Mouse (Mus musculus) MEL (cell line): ENCODE results near the gene Lztr1. TPM values are rescaled to one million over a fixed set of nuclear protein-coding genes. Genes with fewer than 3 reads are reported as not detected.
"Not testable (repeated sequence)": the region's sequence is repeated elsewhere in the genome, so short reads cannot be mapped to it uniquely, and the experiment has no call there.

Experiments
- DNase-seq: peaks from one replicate; pipeline ENCODE4 v3.0.0; 2011; ENCODE audit warnings: low read depth, low spot score
- H3K27ac ChIP-seq: 2 replicates; pipeline ENCODE4 v1.5.1; 2012; ENCODE audit warnings: low read depth, mild to moderate bottlenecking, control low read depth, low read length, moderate library complexity; ENCODE audit not compliant: control insufficient read depth
- H3K27me3 ChIP-seq, 2 experiments: fragments of 150-350 bp in 1 of 2; sonication (generic) in 1 of 2; 2 replicates each; pipeline ENCODE4 v1.6.1; 2012; ENCODE audit warnings: low read length in 2 of 2, mild to moderate bottlenecking in 2 of 2, improper control_type of control experiment in 1 of 2, moderate library complexity in 1 of 2; ENCODE audit not compliant: insufficient read depth in 2 of 2, control insufficient read depth in 1 of 2
- H3K36me3 ChIP-seq, 2 experiments: 2 replicates each; pipeline ENCODE4 v1.6.1; 2012 to 2014; ENCODE audit warnings: low read length in 2 of 2, improper control_type of control experiment in 1 of 2, inconsistent platforms in 1 of 2, mild to moderate bottlenecking in 1 of 2; ENCODE audit not compliant: insufficient read depth in 2 of 2, control insufficient read depth in 1 of 2
- H3K4me1 ChIP-seq, 2 experiments: fragments of 150-350 bp in 1 of 2; sonication (generic) in 1 of 2; 2 replicates each; pipeline ENCODE4 v1.6.1; 2012; ENCODE audit warnings: low read length in 2 of 2, improper control_type of control experiment in 1 of 2, mild to moderate bottlenecking in 1 of 2; ENCODE audit not compliant: insufficient read depth in 2 of 2, control insufficient read depth in 1 of 2
- H3K4me3 ChIP-seq, 2 experiments: fragments of 150-350 bp in 1 of 2; sonication (generic) in 1 of 2; 2 replicates each; pipeline ENCODE4 v1.5.1; 2012; ENCODE audit warnings: low read depth in 2 of 2, low read length in 2 of 2, mild to moderate bottlenecking in 2 of 2, moderate library complexity in 2 of 2, control low read depth in 1 of 2, improper control_type of control experiment in 1 of 2; ENCODE audit not compliant: control insufficient read depth in 1 of 2, insufficient read depth in 1 of 2
- H3K79me2 ChIP-seq: 2 replicates; pipeline ENCODE4 v1.6.1; 2012; ENCODE audit warnings: mild to moderate bottlenecking, low read length, moderate library complexity; ENCODE audit not compliant: control insufficient read depth, poor library complexity, insufficient read depth
- H3K9ac ChIP-seq: 2 replicates; pipeline ENCODE4 v1.6.1; 2012; ENCODE audit warnings: low read depth, mild to moderate bottlenecking, control low read depth, low read length, moderate library complexity; ENCODE audit not compliant: control insufficient read depth, poor library complexity, severe bottlenecking
- H3K9me3 ChIP-seq: fragments of 150-350 bp; sonication (generic); replicated peaks from 2 replicates; pipeline ENCODE4 v1.6.1; 2012; ENCODE audit warnings: mild to moderate bottlenecking, low read length, improper control_type of control experiment, moderate library complexity; ENCODE audit not compliant: insufficient read depth
- BHLHE40 ChIP-seq: IDR thresholded peaks from 2 replicates; pipeline ENCODE4 v1.6.1; 2012; ENCODE audit warnings: low read depth, mild to moderate bottlenecking, inconsistent platforms, low read length, improper control_type of control experiment, borderline replicate concordance
- ETS1 ChIP-seq: IDR thresholded peaks from 2 replicates; pipeline ENCODE4 v1.6.1; 2012; ENCODE audit warnings: low read depth, mild to moderate bottlenecking, inconsistent platforms, low read length, improper control_type of control experiment, moderate library complexity
- GATA1 ChIP-seq: IDR thresholded peaks from 2 replicates; pipeline ENCODE4 v1.6.1; 2011; ENCODE audit warnings: low read depth, low read length, improper control_type of control experiment
- HCFC1 ChIP-seq: IDR thresholded peaks from 2 replicates; pipeline ENCODE4 v1.6.1; 2012; ENCODE audit warnings: low read depth, mild to moderate bottlenecking, inconsistent platforms, low read length, improper control_type of control experiment, moderate library complexity
- MAFK ChIP-seq: IDR thresholded peaks from 2 replicates; pipeline ENCODE4 v1.6.1; 2011; ENCODE audit warnings: low read depth, mild to moderate bottlenecking, low read length, improper control_type of control experiment, borderline replicate concordance
- MAX ChIP-seq: IDR thresholded peaks from 2 replicates; pipeline ENCODE4 v1.6.1; 2011; ENCODE audit warnings: low read length, improper control_type of control experiment
- MAZ ChIP-seq: IDR thresholded peaks from 2 replicates; pipeline ENCODE4 v1.6.1; 2012; ENCODE audit warnings: low read depth, mild to moderate bottlenecking, inconsistent platforms, low read length, improper control_type of control experiment
- MEF2A ChIP-seq: IDR thresholded peaks from 2 replicates; pipeline ENCODE4 v1.6.1; 2014; ENCODE audit warnings: low read depth, mild to moderate bottlenecking, inconsistent platforms, low read length, improper control_type of control experiment; ENCODE audit not compliant: poor library complexity, insufficient replicate concordance, severe bottlenecking; ENCODE audit errors: extremely low read depth
- MXI1 ChIP-seq: IDR thresholded peaks from 2 replicates; pipeline ENCODE4 v1.6.1; 2011; ENCODE audit warnings: mild to moderate bottlenecking, low read depth, low read length, improper control_type of control experiment
- MYB ChIP-seq: IDR thresholded peaks from 2 replicates; pipeline ENCODE4 v1.6.1; 2011; ENCODE audit warnings: mild to moderate bottlenecking, low read depth, low read length, improper control_type of control experiment
- MYC ChIP-seq: IDR thresholded peaks from 2 replicates; pipeline ENCODE4 v1.6.1; 2011; ENCODE audit warnings: low read depth, mild to moderate bottlenecking, low read length, improper control_type of control experiment, moderate library complexity
- NELFE ChIP-seq: IDR thresholded peaks from 2 replicates; pipeline ENCODE4 v1.6.1; 2011; ENCODE audit warnings: low read depth, low read length, improper control_type of control experiment
- POLR2A ChIP-seq, 2 experiments: IDR thresholded peaks; 2 replicates each; pipeline ENCODE4 v1.6.1; 2011 to 2012; ENCODE audit warnings: low read length in 2 of 2, mild to moderate bottlenecking in 2 of 2, control low read depth in 1 of 2, improper control_type of control experiment in 1 of 2, low read depth in 1 of 2, moderate library complexity in 1 of 2; ENCODE audit not compliant: control insufficient read depth in 1 of 2, insufficient read depth in 1 of 2, poor library complexity in 1 of 2
- POLR2AphosphoS2 ChIP-seq: IDR thresholded peaks from 2 replicates; pipeline ENCODE4 v1.6.1; 2011; ENCODE audit warnings: low read length, improper control_type of control experiment
- POLR2AphosphoS5 ChIP-seq: IDR thresholded peaks from 2 replicates; pipeline ENCODE4 v1.6.1; 2012; ENCODE audit warnings: low read depth, borderline replicate concordance, mild to moderate bottlenecking, inconsistent platforms, low read length, moderate library complexity, mixed read lengths
- RCOR1 ChIP-seq: IDR thresholded peaks from 2 replicates; pipeline ENCODE4 v1.6.1; 2012; ENCODE audit warnings: low read depth, mild to moderate bottlenecking, inconsistent platforms, low read length, improper control_type of control experiment
- SIN3A ChIP-seq: IDR thresholded peaks from 2 replicates; pipeline ENCODE4 v1.6.1; 2012; ENCODE audit warnings: low read length, improper control_type of control experiment, inconsistent platforms
- TBP ChIP-seq: IDR thresholded peaks from 2 replicates; pipeline ENCODE4 v1.8.0; 2011; ENCODE audit warnings: low read depth, low read length, improper control_type of control experiment
- TCF12 ChIP-seq: IDR thresholded peaks from 2 replicates; pipeline ENCODE4 v1.6.1; 2014; ENCODE audit warnings: low read depth, mild to moderate bottlenecking, inconsistent platforms, low read length, improper control_type of control experiment, moderate library complexity
- UBTF ChIP-seq: IDR thresholded peaks from 2 replicates; pipeline ENCODE4 v1.6.1; 2012; ENCODE audit warnings: low read depth, mild to moderate bottlenecking, inconsistent platforms, low read length, improper control_type of control experiment, moderate library complexity, borderline replicate concordance; ENCODE audit not compliant: insufficient read depth
- USF1 ChIP-seq: IDR thresholded peaks from 2 replicates; pipeline ENCODE4 v1.6.1; 2014; ENCODE audit warnings: low read depth, mild to moderate bottlenecking, inconsistent platforms, low read length, improper control_type of control experiment, moderate library complexity
- USF2 ChIP-seq, 2 experiments: IDR thresholded peaks; 2 replicates each; pipeline ENCODE4 v1.6.1; 2011 to 2012; ENCODE audit warnings: improper control_type of control experiment in 2 of 2, low read length in 2 of 2, borderline replicate concordance in 1 of 2, inconsistent platforms in 1 of 2, low read depth in 1 of 2, mild to moderate bottlenecking in 1 of 2; ENCODE audit not compliant: insufficient read depth in 1 of 2
- ZC3H11A ChIP-seq: IDR thresholded peaks from 2 replicates; pipeline ENCODE4 v1.6.1; 2012; ENCODE audit warnings: low read depth, mild to moderate bottlenecking, inconsistent platforms, low read length, improper control_type of control experiment
- ZKSCAN1 ChIP-seq: IDR thresholded peaks from 2 replicates; pipeline ENCODE4 v1.6.1; 2012; ENCODE audit warnings: low read depth, mild to moderate bottlenecking, inconsistent platforms, low read length, improper control_type of control experiment, moderate library complexity
- ZMIZ1 ChIP-seq: IDR thresholded peaks from 2 replicates; pipeline ENCODE4 v1.6.1; 2012; ENCODE audit warnings: low read depth, mild to moderate bottlenecking, inconsistent platforms, low read length, improper control_type of control experiment, moderate library complexity
- polyA plus RNA-seq, 2 experiments: library from polyadenylated mRNA; stranded (reverse) in 1 of 2; unstranded in 1 of 2; fragments of >175 nt in 1 of 2; fragments of >200 nt in 1 of 2; gene quantifications; 2 replicates each; pipeline versions ENCODE4 v1.2.1 to v1.2.4; 2012; ENCODE audit warnings: low replicate concordance in 2 of 2, low read depth in 1 of 2; ENCODE audit not compliant: insufficient read length in 2 of 2, insufficient read depth in 1 of 2, missing spikeins in 1 of 2
- total RNA-seq: library from RNA; depleted of rRNA; stranded (reverse); fragments of 300-350 nt; gene quantifications from 2 replicates; pipeline ENCODE4 v1.2.3, GENCODE M21; 2012

The Lztr1 gene
- total and polyA plus RNA-seq, 3 experiments = 45.1 to 83.2 TPM; not detected in 1

GRCm38 (mm10) chr16:17553910-17554685 is 45.6 kb downstream of the Lztr1 start (continued):
- TF ChIP-seq BHLHE40 (peak; percentile 66; the same call in 1 of the 2 replicates), MYB (no peak), TBP (0 out of 2 replicates have a peak, but pooled peaks have one; percentile 28), TCF12 (peak; percentile 43; the same call in 1 of the 2 replicates)

DNA sequence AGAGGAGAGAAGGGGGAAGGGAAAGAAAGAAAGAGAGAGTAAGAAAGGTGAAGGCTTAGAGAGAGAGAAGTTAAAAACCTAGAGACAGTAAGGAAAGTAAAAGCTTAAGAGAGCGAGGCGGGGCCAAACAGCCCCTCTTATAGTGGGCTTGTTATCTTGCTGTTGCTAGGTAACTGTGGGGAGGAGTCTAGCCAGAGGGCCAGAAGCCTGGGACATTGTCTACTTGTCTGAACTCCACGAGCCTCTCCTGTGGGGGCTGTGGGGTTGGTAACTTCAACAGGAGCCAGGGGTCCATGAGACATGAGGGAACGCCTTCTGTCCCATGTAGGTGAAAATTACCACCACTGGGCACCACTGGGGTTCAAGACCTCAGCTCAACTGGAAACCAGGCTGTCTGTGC is 46.2 kb downstream of the Lztr1 start:
- H3K4me3 ChIP-seq = peak overlapping the region; percentile 58 to 71
- DNase-seq = peak; percentile 89
- H3K9me3 ChIP-seq, H3K27me3 ChIP-seq, H3K79me2 ChIP-seq: not testable (repeated sequence)
- H3K36me3 ChIP-seq = peaks cover 0 to 10% of the 10 kb centered on the region in 2 experiments; a peak in 2 of 4 replicates
- H3K9ac ChIP-seq = peak overlapping the region; percentile 63
- peaks cover 6 to 30% of the 10 kb centered on the region in 2 experiments for H3K4me1 ChIP-seq
- H3K27ac ChIP-seq = peak overlapping the region; percentile 86
- peak; percentile 85 for TF ChIP-seq ZMIZ1
- peak in 1 of 2 experiments; percentile 78; a peak in 2 of 4 replicates for TF ChIP-seq POLR2A (IDR thresholded peaks at IDR 0.05; ENCODE audit: control insufficient read depth in 1 of 2, insufficient read depth in 1 of 2, low read depth in 1 of 2, low read length in 2 of 2, poor library complexity in 1 of 2)
- peak; percentile 14; the same call in 1 of the 2 replicates for TF ChIP-seq TCF12
- TF ChIP-seq HCFC1 = peak; percentile 43; the same call in 1 of the 2 replicates
- TF ChIP-seq MYC = peak; percentile 51; the same call in 1 of the 2 replicates
- TF ChIP-seq TBP = peak; percentile 98
- TF ChIP-seq SIN3A = peak; percentile 55
- peak; percentile 85 for TF ChIP-seq POLR2AphosphoS2
- TF ChIP-seq NELFE = peak; percentile 79
- TF ChIP-seq GATA1 = peak; percentile 94

DNA sequence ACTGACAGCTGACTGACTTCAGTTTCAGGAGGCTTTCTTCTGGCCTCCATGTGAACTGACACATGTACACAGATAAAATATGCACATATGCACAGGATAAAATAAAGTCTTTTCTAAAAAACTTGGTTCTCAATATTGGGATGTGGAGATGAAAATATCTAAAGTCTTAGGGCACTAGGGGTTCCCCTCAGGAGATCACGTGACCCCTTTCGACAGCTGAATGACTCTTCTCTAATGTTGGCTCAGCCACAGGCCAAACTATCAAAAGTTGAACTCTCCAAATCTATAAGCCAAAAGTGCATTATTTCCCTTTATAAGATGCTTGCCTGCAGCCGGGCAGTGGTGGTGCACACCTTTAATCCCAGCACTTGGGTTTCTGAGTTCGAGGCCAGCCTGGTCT is 47.7 kb downstream of the Lztr1 start:
- H3K9me3 ChIP-seq = no peaks in the 10 kb centered on the region
- no peak overlapping the region for H3K9ac ChIP-seq
- peaks cover 6 to 30% of the 10 kb centered on the region in 2 experiments for H3K4me1 ChIP-seq
- TF ChIP-seq MAZ (no peak), MXI1 (no peak), USF2 (IDR thresholded peaks at IDR 0.05; ENCODE audit: borderline replicate concordance in 1 of 2, insufficient read depth in 1 of 2, low read depth in 1 of 2, low read length in 2 of 2) (peak in 1 of 2 experiments; percentile 53; a peak in 1 of 4 replicates), ZKSCAN1 (no peak), MYC (no peak), MAFK (no peak), POLR2AphosphoS5 (no peak), UBTF (no peak), MEF2A (no peak), NELFE (no peak), ZC3H11A (no peak), RCOR1 (no peak), ZMIZ1 (no peak), BHLHE40 (0 out of 2 replicates have a peak, but pooled peaks have one; percentile 9), GATA1 (no peak), ETS1 (no peak), MAX (no peak), TBP (no peak), USF1 (peak; percentile 85)

More for the DNA sequence above, 47.7 kb downstream of the Lztr1 start:
- no peak overlapping the region for H3K4me3 ChIP-seq
- H3K36me3 ChIP-seq = peaks cover 0 to 10% of the 10 kb centered on the region in 2 experiments; a peak in 2 of 4 replicates
- DNase-seq = peak; percentile 15
- H3K27me3 ChIP-seq = no peaks in the 10 kb centered on the region
- H3K79me2 ChIP-seq = no peaks in the 10 kb centered on the region
- no peak overlapping the region for H3K27ac ChIP-seq
